Mouse (Mus musculus): ENCODE results near the gene Pip5kl1. TPM values are rescaled to one million over a fixed set of nuclear protein-coding genes. Genes with fewer than 3 reads are reported as not detected.

Pip5kl1 gene
- total RNA-seq, 2 experiments from 2014 or later: 4.4 to 5.0 TPM

GRCm38 (mm10) chr2:32578146-32579046, 3.8 kb downstream of the Pip5kl1 start:
- Histone ChIP-seq H3K4me3 (no peak overlapping the region), H3K27ac (no peak overlapping the region)
- no peak for DNase-seq (ENCODE audit: low spot score in 2 of 2)
- no peak for TF ChIP-seq CTCF (conservative IDR thresholded peaks at IDR 0.05)

GRCm38 (mm10) chr2:32581450-32582095, 7.0 kb downstream of the Pip5kl1 start:
- Histone ChIP-seq H3K27ac (no peak overlapping the region), H3K4me3 (peak overlapping the region; percentile 43)
- DNase-seq (ENCODE audit: low spot score in 2 of 2): peak; percentile 65 to 66
- peak; percentile 49 for TF ChIP-seq CTCF (conservative IDR thresholded peaks at IDR 0.05)

GRCm38 (mm10) chr2:32582830-32583799, 8.5 kb downstream of the Pip5kl1 start:
- no peak overlapping the region for H3K27ac ChIP-seq
- TF ChIP-seq CTCF (conservative IDR thresholded peaks at IDR 0.05): peak; percentile 96
- peak; percentile 84 to 86 for DNase-seq (ENCODE audit: low spot score in 2 of 2)
- peak overlapping the region; percentile 40 for H3K4me3 ChIP-seq

- Histone ChIP-seq H3K27ac (no peak overlapping the region), H3K4me3 (no peak overlapping the region)
- DNase-seq (ENCODE audit: low spot score in 2 of 2): no peak
- TF ChIP-seq CTCF (conservative IDR thresholded peaks at IDR 0.05): no peak
These were observed 10.6 kb downstream of the Pip5kl1 start for GRCm38 (mm10) chr2:32585149-32585714.

GRCm38 (mm10) chr2:32586871-32587351, 12.3 kb downstream of the Pip5kl1 start, which contains the start of gene St6galnac4:
Gene St6galnac4 (plus strand): TSS chr2:32587095.
- peak within 1 kb of the TSS; percentile 92 for H3K27ac ChIP-seq
- peak; percentile 86 to 91 for DNase-seq (ENCODE audit: low spot score in 2 of 2)

GRCm38 (mm10) chr2:32587731-32588321, 13.2 kb downstream of the Pip5kl1 start:
- Histone ChIP-seq H3K27ac (peak overlapping the region; percentile 92), H3K4me3 (peak overlapping the region; percentile 77)
- no peak for TF ChIP-seq CTCF (conservative IDR thresholded peaks at IDR 0.05)
- DNase-seq (ENCODE audit: low spot score in 2 of 2): no peak

More at GRCm38 (mm10) chr2:32586871-32587351, 12.3 kb downstream of the Pip5kl1 start, which contains the start of gene St6galnac4:
- peak; percentile 58 for TF ChIP-seq CTCF (conservative IDR thresholded peaks at IDR 0.05)
- H3K4me3 ChIP-seq: peak within 1 kb of the TSS; percentile 77

- no peak for DNase-seq (ENCODE audit: low spot score in 2 of 2)
These were observed 14.7 kb downstream of the Pip5kl1 start for GRCm38 (mm10) chr2:32589213-32589795.

GRCm38 (mm10) chr2:32590224-32590623, 15.6 kb downstream of the Pip5kl1 start:
- no peak for TF ChIP-seq CTCF (conservative IDR thresholded peaks at IDR 0.05)
- DNase-seq (ENCODE audit: low spot score in 2 of 2): no peak
- H3K4me3 ChIP-seq: no peak overlapping the region
- peak overlapping the region; percentile 64; the same call in 1 of the 2 replicates for H3K27ac ChIP-seq

More at GRCm38 (mm10) chr2:32589213-32589795, 14.7 kb downstream of the Pip5kl1 start:
- TF ChIP-seq CTCF (conservative IDR thresholded peaks at IDR 0.05): no peak
- Histone ChIP-seq H3K4me3 (peak overlapping the region; percentile 2; the same call in 1 of the 2 replicates), H3K27ac (peak overlapping the region; percentile 64)

- H3K27ac ChIP-seq: no peak overlapping the region
- DNase-seq (ENCODE audit: low spot score in 2 of 2): no peak
- TF ChIP-seq CTCF (conservative IDR thresholded peaks at IDR 0.05): no peak
These were observed 16.7 kb downstream of the Pip5kl1 start for GRCm38 (mm10) chr2:32591249-32591648.

GRCm38 (mm10) chr2:32596725-32597124, 22.1 kb downstream of the Pip5kl1 start:
- Histone ChIP-seq H3K27ac (no peak overlapping the region), H3K4me3 (no peak overlapping the region)
- TF ChIP-seq CTCF (conservative IDR thresholded peaks at IDR 0.05): no peak
- no peak for DNase-seq (ENCODE audit: low spot score in 2 of 2)

More at GRCm38 (mm10) chr2:32591249-32591648, 16.7 kb downstream of the Pip5kl1 start:
- H3K4me3 ChIP-seq: no peak overlapping the region

GRCm38 (mm10) chr2:32597248-32597647, 22.7 kb downstream of the Pip5kl1 start:
- TF ChIP-seq CTCF (conservative IDR thresholded peaks at IDR 0.05): no peak
- Histone ChIP-seq H3K4me3 (no peak overlapping the region), H3K27ac (no peak overlapping the region)
- no peak for DNase-seq (ENCODE audit: low spot score in 2 of 2)

Data from layer of hippocampus, adult 2 months (tissue).